Mouse (Mus musculus) olfactory bulb, adult 2 months (tissue): ENCODE measurements at regions not wholly inside any gene's neighbourhood (a gene's known extent, or its start where the extent isn't known, plus 50 kb on each side); places are given as distances from the start of the nearest gene placed in this dataset.

ENCODE experiments used
- H3K27ac ChIP-seq: fragments of 200-500 bp; 2 replicates; pipeline ENCODE4 v1.5.1; 2012; ENCODE audit warnings: low read depth, low read length; ENCODE audit not compliant: insufficient read depth
- H3K4me1 ChIP-seq: fragments of 200-500 bp; 2 replicates; pipeline ENCODE4 v1.6.1; 2012; ENCODE audit warnings: low read length; ENCODE audit not compliant: control insufficient read depth, insufficient read depth
- H3K4me3 ChIP-seq: fragments of 200-500 bp; 2 replicates; pipeline ENCODE4 v1.5.1; 2012; ENCODE audit warnings: mild to moderate bottlenecking, low read depth, low read length, moderate library complexity; ENCODE audit not compliant: insufficient read depth
- CTCF ChIP-seq: fragments of 200-500 bp; IDR thresholded peaks from 2 replicates; pipeline ENCODE4 v1.5.1; 2012; ENCODE audit warnings: low read depth, mild to moderate bottlenecking, low read length, moderate library complexity; ENCODE audit not compliant: insufficient read depth
- POLR2A ChIP-seq: fragments of 200-500 bp; IDR thresholded peaks from 2 replicates; pipeline ENCODE4 v1.6.1; 2012; ENCODE audit warnings: mild to moderate bottlenecking, low read depth, low read length, moderate library complexity; ENCODE audit not compliant: insufficient read depth
- WGBS: fragments of 180-500 bp; shearing (Covaris S2); methylation state at CpG from one replicate; pipeline ENCODE4 v1.1.7; 2018; 5-methylcytosine and 5-hydroxymethylcytosine counted together

DNA sequence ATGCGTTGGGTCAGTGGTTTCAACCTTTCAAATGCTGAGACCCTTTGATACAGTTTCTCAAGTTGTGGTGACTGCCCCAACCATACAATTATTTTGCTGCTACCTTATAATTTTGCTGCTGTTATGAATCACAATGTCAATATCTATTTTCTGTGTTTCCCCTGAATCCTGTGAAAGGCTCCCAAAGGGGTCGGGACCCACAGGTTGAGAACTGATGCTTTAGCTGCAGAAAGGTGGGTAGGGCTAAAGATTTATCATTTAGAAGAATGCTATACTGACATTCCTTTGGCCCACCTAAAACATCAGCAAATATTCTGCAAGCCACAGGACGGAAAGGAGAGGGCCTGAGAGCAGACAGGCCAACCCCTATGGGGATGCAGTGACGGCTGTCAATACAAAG, 77.2 kb upstream of the Barx2 start:
- TF ChIP-seq POLR2A (no peak), CTCF (no peak)
- Histone ChIP-seq H3K4me3 (no peak overlapping the region), H3K4me1 (peaks cover 10% of the 10 kb centered on the region), H3K27ac (no peak overlapping the region)
- WGBS: 91% methylated on average over 4 of the region's 4 CpGs

DNA sequence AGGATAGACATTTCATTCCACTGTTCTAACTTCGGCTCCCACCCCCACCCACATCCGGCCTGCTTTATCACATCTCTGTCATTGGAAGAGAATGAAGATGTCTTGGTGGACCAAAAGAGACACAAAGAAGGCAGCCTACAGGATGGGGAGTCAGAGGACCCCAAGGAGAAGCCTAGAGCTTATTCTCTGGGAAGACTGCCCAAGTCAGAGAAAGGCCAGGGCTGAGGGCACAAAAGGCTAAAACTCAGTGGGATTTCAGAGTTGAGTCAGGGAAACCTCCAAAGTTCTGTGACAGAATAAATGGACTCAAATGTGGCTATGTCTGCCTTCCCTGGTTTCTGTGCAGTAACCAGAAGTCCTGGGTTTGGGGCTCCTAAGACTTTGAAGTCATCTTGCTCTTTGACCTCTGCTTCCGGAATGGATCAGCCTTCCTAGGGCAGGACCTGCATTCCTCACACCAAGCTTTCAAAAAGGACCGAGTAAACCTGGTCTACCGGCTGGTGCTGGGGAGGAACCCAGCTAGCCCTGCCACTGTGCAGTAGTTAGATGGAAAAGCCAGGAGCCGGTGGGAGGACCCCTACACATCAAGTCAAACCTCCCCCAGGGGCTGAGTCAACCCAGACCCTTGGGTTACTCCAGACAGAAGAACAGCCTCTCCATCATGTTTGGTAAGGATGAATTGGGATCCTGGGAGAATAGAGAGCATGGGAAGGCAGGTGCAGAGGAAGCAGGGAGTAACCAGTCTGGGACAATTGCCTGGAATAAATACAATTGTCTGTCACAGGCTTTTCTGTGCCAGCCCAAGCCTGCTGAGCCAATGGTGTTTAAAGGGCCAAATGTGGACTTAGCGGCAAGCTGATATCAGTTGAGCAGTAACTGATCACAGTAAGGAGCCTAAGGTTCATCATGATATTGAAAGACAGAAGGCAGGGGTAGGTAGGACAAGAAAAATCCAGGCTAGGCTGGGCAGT, 80.7 kb upstream of the Barx2 start:
- Histone ChIP-seq H3K4me1 (peaks cover 13% of the 10 kb centered on the region), H3K4me3 (no peak overlapping the region), H3K27ac (no peak overlapping the region)
- no peak for TF ChIP-seq POLR2A
- TF ChIP-seq CTCF: no peak
- WGBS: 83% methylated on average over 7 of the region's 7 CpGs

DNA sequence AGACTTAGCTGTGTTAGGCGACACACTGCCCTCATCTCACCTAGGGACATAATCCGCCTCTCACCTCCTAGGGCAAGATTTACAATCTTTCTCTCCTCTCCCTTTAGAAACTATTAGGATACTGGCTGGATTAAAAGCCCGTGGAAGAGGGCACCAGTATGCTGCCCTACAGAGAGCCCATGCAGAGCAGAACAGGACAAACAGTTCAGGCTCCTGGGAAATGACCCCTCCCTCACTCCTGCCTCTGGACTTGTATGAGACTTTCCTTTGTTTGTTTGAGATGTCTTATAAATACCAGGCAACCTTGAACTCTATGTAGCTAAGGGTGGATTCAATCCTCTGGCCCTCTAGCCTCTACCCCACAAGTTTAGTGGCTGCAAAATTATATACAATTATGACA, 81.8 kb upstream of the Barx2 start:
- TF ChIP-seq POLR2A (no peak), CTCF (no peak)
- WGBS: 83% methylated on average over 3 of the region's 3 CpGs
- no peak overlapping the region for H3K4me3 ChIP-seq

DNA sequence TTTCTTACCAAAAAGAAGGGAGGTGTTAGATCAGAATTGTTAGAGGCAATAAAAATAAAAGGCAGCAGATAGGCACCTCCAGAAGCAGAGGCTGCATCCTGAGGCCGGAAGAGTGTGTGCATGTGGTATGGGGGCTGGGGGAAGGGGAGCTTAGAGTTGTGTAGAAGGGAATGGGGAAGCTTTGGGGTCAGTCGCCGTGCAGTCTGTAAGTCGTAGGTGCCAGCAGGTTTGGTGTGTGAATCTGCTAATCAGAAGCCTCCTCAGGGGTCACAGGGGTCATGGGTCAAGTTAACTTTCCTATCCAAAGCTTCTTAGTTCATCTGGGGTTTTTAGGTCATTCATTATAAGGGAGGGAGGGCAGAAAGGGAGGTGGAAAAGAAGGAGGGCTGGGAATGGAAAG, 82.4 kb upstream of the Barx2 start:
- Histone ChIP-seq H3K4me1 (peaks cover 6% of the 10 kb centered on the region), H3K27ac (no peak overlapping the region), H3K4me3 (no peak overlapping the region)
- 90% methylated on average over 4 of the region's 4 CpGs for WGBS
- TF ChIP-seq POLR2A (no peak), CTCF (no peak)

More for the DNA sequence above, 81.8 kb upstream of the Barx2 start:
- no peak overlapping the region for H3K27ac ChIP-seq
- peaks cover 8% of the 10 kb centered on the region for H3K4me1 ChIP-seq

DNA sequence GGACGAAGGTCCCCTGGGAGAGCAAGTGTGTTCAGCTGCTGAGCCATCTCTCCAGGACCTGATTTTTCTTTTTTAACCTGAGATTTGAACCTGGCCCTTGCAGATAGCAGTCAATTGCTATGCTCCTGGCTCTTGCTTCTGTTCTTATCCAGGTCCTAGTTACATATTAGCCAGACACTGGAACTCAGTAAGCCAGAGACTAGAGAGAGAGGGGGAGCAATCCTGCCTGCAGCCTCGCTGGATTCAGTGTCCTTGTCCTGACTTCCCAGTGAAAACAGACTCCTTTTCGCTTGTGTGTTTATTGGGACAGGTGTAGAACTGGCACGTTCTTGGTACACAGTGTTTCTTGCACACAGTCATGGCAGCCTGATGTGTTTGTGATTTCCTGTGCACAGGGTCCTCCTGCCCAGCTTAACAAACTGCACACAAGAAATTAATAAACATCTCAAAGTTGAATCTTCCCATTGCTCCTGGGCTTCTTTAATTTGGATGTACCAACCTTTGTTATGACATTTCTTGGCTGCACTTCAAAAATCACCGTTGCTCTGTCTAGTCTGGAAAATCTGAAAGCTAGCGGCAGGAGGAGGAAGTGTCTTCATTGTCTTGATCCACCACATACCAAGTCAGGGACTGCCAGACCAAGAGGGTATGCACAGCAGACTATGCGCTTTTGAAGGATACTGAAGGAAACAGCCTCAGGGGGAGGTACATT, 83.4 kb upstream of the Barx2 start:
- WGBS: 79% methylated on average over 7 of the region's 7 CpGs
- Histone ChIP-seq H3K27ac (no peak overlapping the region), H3K4me3 (no peak overlapping the region), H3K4me1 (peaks cover 6% of the 10 kb centered on the region)
- TF ChIP-seq CTCF (no peak), POLR2A (no peak)

DNA sequence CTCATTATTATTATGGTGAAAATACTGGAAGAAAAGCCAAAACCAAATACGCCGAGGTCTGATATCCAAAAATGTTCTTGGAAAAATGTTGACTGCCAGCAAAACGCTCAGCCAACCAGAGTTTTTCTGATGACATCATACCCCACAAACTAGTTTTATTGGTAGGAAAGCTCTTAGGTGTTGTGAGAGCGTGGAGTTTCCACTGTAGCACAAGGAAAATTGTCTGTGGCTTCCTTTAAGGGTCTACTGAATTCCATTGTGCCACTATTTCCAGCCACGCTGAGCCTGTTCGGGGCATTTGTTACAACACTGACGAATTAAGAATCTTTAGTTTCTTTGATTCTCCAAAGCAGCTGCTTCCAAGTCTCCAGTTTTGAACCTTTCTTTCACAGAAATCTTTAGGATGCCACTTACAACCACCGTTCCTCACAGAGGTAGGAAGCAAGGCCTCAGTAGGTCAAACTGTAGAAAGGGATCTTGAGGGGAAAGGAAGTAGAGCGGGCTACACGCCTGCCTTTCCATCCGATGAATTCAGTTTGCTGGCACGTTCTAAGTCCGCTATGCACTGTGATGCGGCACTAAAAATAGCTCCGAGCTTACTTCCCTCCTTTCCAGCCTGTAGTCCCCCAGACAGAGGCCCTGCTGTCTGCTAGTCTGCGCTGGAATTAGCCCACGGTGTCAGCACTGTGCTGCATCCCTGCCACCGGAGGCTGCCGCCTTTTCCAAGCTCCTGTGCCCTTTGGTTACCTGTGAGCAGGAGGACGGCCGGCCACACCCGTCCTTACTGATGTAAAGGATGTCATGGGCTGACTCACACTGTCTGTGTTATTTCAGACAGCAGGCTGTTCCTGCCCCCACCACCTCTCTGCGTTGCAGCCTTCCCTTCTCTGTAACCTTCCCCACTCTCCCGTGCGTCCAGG, 84.2 kb upstream of the Barx2 start:
- WGBS: 32% methylated on average over 25 of the region's 25 CpGs
- peaks cover 6% of the 10 kb centered on the region for H3K4me1 ChIP-seq
- H3K4me3 ChIP-seq: no peak overlapping the region; the same call in 1 of the 2 replicates
- 0 out of 2 replicates have a peak overlapping the region, but pooled peaks have one; percentile 20 for H3K27ac ChIP-seq
- no peak for TF ChIP-seq POLR2A
- no peak for TF ChIP-seq CTCF

DNA sequence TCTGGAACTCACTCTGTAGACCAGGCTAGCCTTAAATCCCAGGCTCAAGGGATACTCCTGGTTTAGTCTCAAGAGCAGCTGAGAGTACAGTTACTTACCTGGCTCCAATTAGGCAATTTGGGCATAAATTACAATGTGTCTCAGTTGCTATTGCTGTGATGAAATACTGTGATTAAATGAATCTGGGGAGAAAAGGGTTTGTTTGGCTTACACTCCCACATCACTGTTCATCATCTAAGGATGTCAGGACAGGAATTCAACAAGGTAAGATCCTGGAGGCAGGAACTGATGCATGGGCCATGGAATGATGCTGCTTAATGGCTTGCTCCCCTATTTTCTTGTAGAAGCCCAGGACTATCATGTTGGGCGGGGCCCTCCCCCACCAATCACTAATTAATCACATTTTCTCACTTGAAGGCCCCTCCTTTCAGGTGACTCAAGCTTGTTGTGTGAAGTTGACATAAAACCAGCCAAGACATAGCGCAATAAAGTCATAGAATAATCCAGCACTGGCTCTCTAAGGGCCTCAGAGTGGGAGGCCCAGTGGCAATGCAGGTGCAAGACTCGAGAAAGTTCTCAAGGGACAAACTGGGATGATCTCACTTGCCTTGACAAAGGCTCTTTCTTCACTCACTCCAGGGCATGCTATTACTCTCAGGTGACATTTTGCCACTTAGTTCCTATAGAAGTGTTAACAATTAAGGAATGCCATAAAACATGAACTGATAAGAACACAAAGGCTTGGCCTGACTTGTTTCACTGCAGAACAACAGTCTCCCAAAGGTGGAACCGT, 85.4 kb upstream of the Barx2 start:
- WGBS: 91% methylated on average over 4 of the region's 4 CpGs
- Histone ChIP-seq H3K4me3 (no peak overlapping the region), H3K27ac (no peak overlapping the region), H3K4me1 (peaks cover 6% of the 10 kb centered on the region)
- TF ChIP-seq POLR2A (no peak), CTCF (no peak)

GRCm38 (mm10) chr9:31999760-32000159, 86.5 kb upstream of the Barx2 start:
- WGBS: 74% methylated on average over 1 of the region's 1 CpGs
- TF ChIP-seq CTCF (no peak), POLR2A (no peak)
- no peak overlapping the region for H3K4me3 ChIP-seq

More at GRCm38 (mm10) chr9:31999760-32000159, 86.5 kb upstream of the Barx2 start:
- Histone ChIP-seq H3K27ac (no peak overlapping the region), H3K4me1 (peaks cover 6% of the 10 kb centered on the region)
